In genomic region chr15:78892440-78892839, GRCm38 (mm10) we compare ENCODE assay signal across 23 mouse cellular contexts. TPM values are rescaled to one million over a fixed set of nuclear protein-coding genes. Genes with fewer than 3 reads are reported as not detected.
DNase-seq lines count a peak whose midpoint lies in the region; ATAC-seq and TF ChIP-seq lines count a peak whose summit lies in the region.
"Had no signal": no experiment of that assay in that cellular context is flagged by ENCODE, and none has a peak within 500 bp of the region (broad histone marks: within the 10 kb centered on the region; RNA-seq: fewer than 3 reads in every experiment).

No protein-coding gene starts in this region.

- H3K36me3 ChIP-seq in heart, embryonic 12.5 days, result peaks cover 74% of the 10 kb centered on the region
- peaks cover 19% of the 10 kb centered on the region; the same call in 1 of the 2 replicates for H3K36me3 ChIP-seq in intestine, embryonic 16.5 days (ENCODE audit: control insufficient read depth, insufficient read depth, low read length)
- H3K36me3 ChIP-seq in intestine, postnatal 0 days (ENCODE audit: control insufficient read depth, insufficient read depth), result peaks cover 66% of the 10 kb centered on the region
- H3K36me3 ChIP-seq in lung, embryonic 15.5 days, result peaks cover 52% of the 10 kb centered on the region
- peaks cover 78% of the 10 kb centered on the region for H3K36me3 ChIP-seq in limb, embryonic 13.5 days

- H3K27me3 ChIP-seq in heart, embryonic 12.5 days (replicated peaks), result no peaks in the 10 kb centered on the region
- no peaks in the 10 kb centered on the region for H3K27me3 ChIP-seq in intestine, embryonic 16.5 days (replicated peaks; ENCODE audit: control insufficient read depth, insufficient read depth, low read length)
- no peaks in the 10 kb centered on the region for H3K27me3 ChIP-seq in intestine, postnatal 0 days (replicated peaks; ENCODE audit: control insufficient read depth, insufficient read depth, low read length)
- H3K27me3 ChIP-seq in lung, embryonic 15.5 days, result no peaks in the 10 kb centered on the region
- no peaks in the 10 kb centered on the region for H3K27me3 ChIP-seq in limb, embryonic 13.5 days
- H3K27me3 ChIP-seq: forebrain, embryonic 12.5 days; hindbrain, embryonic 15.5 days had no signal

- WGBS in heart, embryonic 12.5 days, result 15% methylated on average over 7 of the region's 7 CpGs
- WGBS in intestine, embryonic 16.5 days, result 30% methylated on average over 7 of the region's 7 CpGs
- WGBS in intestine, postnatal 0 days, result 31% methylated on average over 7 of the region's 7 CpGs
- WGBS in lung, embryonic 15.5 days, result 59% methylated on average over 7 of the region's 7 CpGs
- 43% methylated on average over 7 of the region's 7 CpGs for WGBS in limb, embryonic 13.5 days

- H3K4me3 ChIP-seq in heart, embryonic 12.5 days, result no peak overlapping the region
- H3K4me3 ChIP-seq in intestine, embryonic 16.5 days (ENCODE audit: low read length), result no peak overlapping the region
- no peak overlapping the region for H3K4me3 ChIP-seq in intestine, postnatal 0 days (ENCODE audit: low read depth, low read length)
- no peak overlapping the region for H3K4me3 ChIP-seq in lung, embryonic 15.5 days
- H3K4me3 ChIP-seq in limb, embryonic 13.5 days, result no peak overlapping the region
- H3K4me3 ChIP-seq: forebrain, embryonic 12.5 days; heart, adult 2 months; hindbrain, embryonic 15.5 days had no signal

- peak overlapping the region; percentile 46; the same call in 1 of the 2 replicates for H3K9ac ChIP-seq in heart, embryonic 12.5 days
- 0 out of 2 replicates have a peak overlapping the region, but pooled peaks have one; percentile 6 for H3K9ac ChIP-seq in intestine, embryonic 16.5 days (ENCODE audit: low read depth, low read length)
- no peak overlapping the region for H3K9ac ChIP-seq in intestine, postnatal 0 days (ENCODE audit: low read depth, low read length)
- peak overlapping the region; percentile 2; the same call in 1 of the 2 replicates for H3K9ac ChIP-seq in lung, embryonic 15.5 days
- H3K9ac ChIP-seq in limb, embryonic 13.5 days, result peak overlapping the region; percentile 31; the same call in 1 of the 2 replicates
- H3K9ac ChIP-seq: forebrain, embryonic 12.5 days; hindbrain, embryonic 15.5 days had no signal

- peak overlapping the region; percentile 27; the same call in 1 of the 2 replicates for H3K4me2 ChIP-seq in heart, embryonic 12.5 days
- no peak overlapping the region for H3K4me2 ChIP-seq in intestine, embryonic 16.5 days (ENCODE audit: low read depth, low read length)
- H3K4me2 ChIP-seq in intestine, postnatal 0 days (replicated peaks; ENCODE audit: low read depth), result no peak overlapping the region
- H3K4me2 ChIP-seq in lung, embryonic 15.5 days, result no peak overlapping the region
- no peak overlapping the region for H3K4me2 ChIP-seq in limb, embryonic 13.5 days (replicated peaks)
- H3K4me2 ChIP-seq: forebrain, embryonic 12.5 days; hindbrain, embryonic 15.5 days; midbrain, embryonic 11.5 days had no signal

- H3K4me1 ChIP-seq in heart, embryonic 12.5 days (replicated peaks), result peaks cover 85% of the 10 kb centered on the region
- peaks cover 55% of the 10 kb centered on the region for H3K4me1 ChIP-seq in intestine, embryonic 16.5 days (ENCODE audit: control insufficient read depth, insufficient read depth, low read length)
- H3K4me1 ChIP-seq in intestine, postnatal 0 days (replicated peaks; ENCODE audit: control insufficient read depth, insufficient read depth, low read length), result peaks cover 4% of the 10 kb centered on the region
- H3K4me1 ChIP-seq in lung, embryonic 15.5 days, result peaks cover 38% of the 10 kb centered on the region
- peaks cover 23% of the 10 kb centered on the region for H3K4me1 ChIP-seq in limb, embryonic 13.5 days

- no peaks in the 10 kb centered on the region for H3K9me3 ChIP-seq in heart, embryonic 12.5 days (replicated peaks)
- H3K9me3 ChIP-seq in intestine, embryonic 16.5 days (ENCODE audit: control insufficient read depth, low read length), result no peaks in the 10 kb centered on the region
- no peaks in the 10 kb centered on the region for H3K9me3 ChIP-seq in intestine, postnatal 0 days (ENCODE audit: control insufficient read depth)
- no peaks in the 10 kb centered on the region for H3K9me3 ChIP-seq in lung, embryonic 15.5 days
- H3K9me3 ChIP-seq in limb, embryonic 13.5 days, result no peaks in the 10 kb centered on the region
- H3K9me3 ChIP-seq: forebrain, embryonic 12.5 days; hindbrain, embryonic 15.5 days had no signal

- peak; percentile 56 for ATAC-seq in heart, embryonic 12.5 days (ENCODE audit: insufficient number of reproducible peaks, low FRiP score)
- no peak for ATAC-seq in intestine, embryonic 16.5 days
- ATAC-seq in intestine, postnatal 0 days, result no peak
- ATAC-seq in lung, embryonic 15.5 days (ENCODE audit: borderline replicate concordance, extremely low read depth, low FRiP score, low TSS enrichment), result no peak
- ATAC-seq in limb, embryonic 13.5 days (ENCODE audit: low FRiP score, low read depth), result no peak

- DNase-seq in heart, adult 8-10 months (ENCODE audit: low spot score), result no peak
- DNase-seq in lung, adult 18-20 months, result no peak
- no peak for DNase-seq in thymus, postnatal 14 days
- DNase-seq: adrenal gland, postnatal 25 days; cerebellum, adult 11-12 months; cerebellum, postnatal 25 days; gastrocnemius, postnatal 10 days; heart, adult 2 months; kidney, adult 18-20 months; retina, postnatal 1 day; right cerebral cortex, postnatal 4 days; thymus, postnatal 25 days had no signal

- TF ChIP-seq CTCF in intestine, postnatal 0 days (IDR thresholded peaks at IDR 0.05; ENCODE audit: low read depth), result no peak

- peak overlapping the region; percentile 75 for H3K27ac ChIP-seq in heart, embryonic 12.5 days (ENCODE audit: poor library complexity, severe bottlenecking)
- no peak overlapping the region for H3K27ac ChIP-seq in intestine, embryonic 16.5 days (ENCODE audit: low read length)
- H3K27ac ChIP-seq in intestine, postnatal 0 days (ENCODE audit: low read depth, low read length), result no peak overlapping the region
- H3K27ac ChIP-seq in lung, embryonic 15.5 days, result no peak overlapping the region
- H3K27ac ChIP-seq in limb, embryonic 13.5 days, result no peak overlapping the region
- H3K27ac ChIP-seq: forebrain, embryonic 12.5 days; heart, adult 2 months; hindbrain, embryonic 15.5 days; macrophage had no signal

RNA-seq across cellular contexts. Expression of gene Gm49510, which starts 7.0 kb away (rescaled TPM):
- polyA plus RNA-seq in heart, embryonic 12.5 days (2016; fragmentation: Nextera tagmentation; extraction: Ambion mirVana), result 0.15 and 0.47 TPM in 2 replicates
- not detected for total RNA-seq in heart, adult 8-10 months (2022)
- polyA plus RNA-seq in intestine, embryonic 16.5 days (2015; fragmentation: Nextera tagmentation; extraction: Ambion mirVana), result 0.21 and 0.55 TPM in 2 replicates
- polyA plus RNA-seq in intestine, postnatal 0 days (2015; fragmentation: Nextera tagmentation; extraction: Ambion mirVana), result 0.21 TPM in 1 of 2 replicates, not detected in the other
- 0.18 and 0.60 TPM in 2 replicates for polyA plus RNA-seq in lung, embryonic 15.5 days (2015; fragmentation: Nextera tagmentation; extraction: Ambion mirVana)
- polyA plus RNA-seq in limb, embryonic 13.5 days (2015; fragmentation: Nextera tagmentation; extraction: Ambion mirVana), result 0.34 and 0.71 TPM in 2 replicates
- total RNA-seq: adrenal gland, postnatal 25 days; gastrocnemius, postnatal 10 days; heart, adult 2 months; layer of hippocampus, postnatal 25 days; left cerebral cortex, postnatal 10 days had no signal
- polyA plus RNA-seq: forebrain, embryonic 12.5 days; hindbrain, embryonic 15.5 days; macrophage had no signal

RNA-seq across cellular contexts. Expression of gene Sh3bp1, which starts 7.1 kb away (rescaled TPM):
- 26.2 and 26.8 TPM in 2 replicates for polyA plus RNA-seq in heart, embryonic 12.5 days (2016; fragmentation: Nextera tagmentation; extraction: Ambion mirVana)
- 1 to 10 TPM; 2.6 to 6.3 (median 4.1) TPM for total RNA-seq in heart, adult 8-10 months (2022)
- 21.5 and 23.3 TPM in 2 replicates for polyA plus RNA-seq in intestine, embryonic 16.5 days (2015; fragmentation: Nextera tagmentation; extraction: Ambion mirVana)
- 7.2 and 7.6 TPM in 2 replicates for polyA plus RNA-seq in intestine, postnatal 0 days (2015; fragmentation: Nextera tagmentation; extraction: Ambion mirVana)
- 31.9 and 35.5 TPM in 2 replicates for polyA plus RNA-seq in lung, embryonic 15.5 days (2015; fragmentation: Nextera tagmentation; extraction: Ambion mirVana)
- polyA plus RNA-seq in limb, embryonic 13.5 days (2015; fragmentation: Nextera tagmentation; extraction: Ambion mirVana), result 43.7 and 51.3 TPM in 2 replicates

RNA-seq across cellular contexts. Expression of gene Gga1, which starts 15.4 kb away (rescaled TPM):
- polyA plus RNA-seq in heart, embryonic 12.5 days (2016; fragmentation: Nextera tagmentation; extraction: Ambion mirVana), result 54.0 and 54.7 TPM in 2 replicates
- 10 to 100 TPM; 44.8 to 49.1 (median 46.3) TPM for total RNA-seq in heart, adult 8-10 months (2022)
- 56.3 and 57.4 TPM in 2 replicates for polyA plus RNA-seq in intestine, embryonic 16.5 days (2015; fragmentation: Nextera tagmentation; extraction: Ambion mirVana)
- 40.1 TPM in 2 replicates for polyA plus RNA-seq in intestine, postnatal 0 days (2015; fragmentation: Nextera tagmentation; extraction: Ambion mirVana)
- polyA plus RNA-seq in lung, embryonic 15.5 days (2015; fragmentation: Nextera tagmentation; extraction: Ambion mirVana), result 54.0 and 56.2 TPM in 2 replicates
- 42.0 and 46.5 TPM in 2 replicates for polyA plus RNA-seq in limb, embryonic 13.5 days (2015; fragmentation: Nextera tagmentation; extraction: Ambion mirVana)

RNA-seq across cellular contexts. Expression of gene Pdxp, which starts 21.3 kb away (rescaled TPM):
- 33.4 and 34.2 TPM in 2 replicates for polyA plus RNA-seq in heart, embryonic 12.5 days (2016; fragmentation: Nextera tagmentation; extraction: Ambion mirVana)
- total RNA-seq in heart, adult 8-10 months (2022), result 1 to 10 TPM in 2 of 4 experiments, under 1 TPM in 2; 0.69 to 1.0 (median 0.88) TPM
- 2.2 and 6.4 TPM in 2 replicates for polyA plus RNA-seq in intestine, embryonic 16.5 days (2015; fragmentation: Nextera tagmentation; extraction: Ambion mirVana)
- 3.3 and 4.2 TPM in 2 replicates for polyA plus RNA-seq in intestine, postnatal 0 days (2015; fragmentation: Nextera tagmentation; extraction: Ambion mirVana)
- 13.3 and 13.8 TPM in 2 replicates for polyA plus RNA-seq in lung, embryonic 15.5 days (2015; fragmentation: Nextera tagmentation; extraction: Ambion mirVana)
- polyA plus RNA-seq in limb, embryonic 13.5 days (2015; fragmentation: Nextera tagmentation; extraction: Ambion mirVana), result 19.1 and 20.3 TPM in 2 replicates

RNA-seq across cellular contexts. Expression of gene Lgals1, which starts 34.1 kb away (rescaled TPM):
- polyA plus RNA-seq in heart, embryonic 12.5 days (2016; fragmentation: Nextera tagmentation; extraction: Ambion mirVana), result 667 and 690 TPM in 2 replicates
- total RNA-seq in heart, adult 8-10 months (2022), result 100 to 1,000 TPM; 175 to 339 (median 222) TPM
- 865 and 927 TPM in 2 replicates for polyA plus RNA-seq in intestine, embryonic 16.5 days (2015; fragmentation: Nextera tagmentation; extraction: Ambion mirVana)
- polyA plus RNA-seq in intestine, postnatal 0 days (2015; fragmentation: Nextera tagmentation; extraction: Ambion mirVana), result 725 and 759 TPM in 2 replicates
- polyA plus RNA-seq in lung, embryonic 15.5 days (2015; fragmentation: Nextera tagmentation; extraction: Ambion mirVana), result 804 and 851 TPM in 2 replicates
- polyA plus RNA-seq in limb, embryonic 13.5 days (2015; fragmentation: Nextera tagmentation; extraction: Ambion mirVana), result 1,866 and 1,947 TPM in 2 replicates
